Mouse (Mus musculus) spleen, postnatal 10 days (tissue): ENCODE results near the gene Fam217a.
"Not testable (repeated sequence)": the region's sequence is repeated elsewhere in the genome, so short reads cannot be mapped to it uniquely, and the experiment has no call there.

ENCODE experiments used
- DNase-seq, 2 experiments: peaks; one replicate each; pipeline ENCODE4 v3.0.0; 2021 to 2022; ENCODE audit warnings: low spot score in 2 of 2

The Fam217a gene

DNA sequence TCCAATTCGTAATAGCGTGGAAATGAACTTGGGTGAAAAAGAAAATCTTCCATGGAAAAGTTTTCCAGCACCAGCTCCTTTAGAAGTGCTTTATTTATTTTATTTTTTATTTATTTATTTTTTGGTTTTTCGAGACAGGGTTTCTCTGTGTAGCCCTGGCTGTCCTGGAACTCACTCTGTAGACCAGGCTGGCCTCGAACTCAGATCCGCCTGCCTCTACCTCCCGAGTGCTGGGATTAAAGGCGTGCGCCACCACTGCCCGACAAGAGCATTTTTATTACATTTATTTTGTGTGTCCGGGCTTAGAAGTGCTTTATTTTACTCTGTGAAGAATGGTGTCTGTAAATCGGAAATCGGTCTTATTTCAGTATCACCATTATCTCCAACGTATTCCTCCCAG is 49.4 kb downstream of the Fam217a start:
- peak; percentile 26 to 36 for DNase-seq

DNA sequence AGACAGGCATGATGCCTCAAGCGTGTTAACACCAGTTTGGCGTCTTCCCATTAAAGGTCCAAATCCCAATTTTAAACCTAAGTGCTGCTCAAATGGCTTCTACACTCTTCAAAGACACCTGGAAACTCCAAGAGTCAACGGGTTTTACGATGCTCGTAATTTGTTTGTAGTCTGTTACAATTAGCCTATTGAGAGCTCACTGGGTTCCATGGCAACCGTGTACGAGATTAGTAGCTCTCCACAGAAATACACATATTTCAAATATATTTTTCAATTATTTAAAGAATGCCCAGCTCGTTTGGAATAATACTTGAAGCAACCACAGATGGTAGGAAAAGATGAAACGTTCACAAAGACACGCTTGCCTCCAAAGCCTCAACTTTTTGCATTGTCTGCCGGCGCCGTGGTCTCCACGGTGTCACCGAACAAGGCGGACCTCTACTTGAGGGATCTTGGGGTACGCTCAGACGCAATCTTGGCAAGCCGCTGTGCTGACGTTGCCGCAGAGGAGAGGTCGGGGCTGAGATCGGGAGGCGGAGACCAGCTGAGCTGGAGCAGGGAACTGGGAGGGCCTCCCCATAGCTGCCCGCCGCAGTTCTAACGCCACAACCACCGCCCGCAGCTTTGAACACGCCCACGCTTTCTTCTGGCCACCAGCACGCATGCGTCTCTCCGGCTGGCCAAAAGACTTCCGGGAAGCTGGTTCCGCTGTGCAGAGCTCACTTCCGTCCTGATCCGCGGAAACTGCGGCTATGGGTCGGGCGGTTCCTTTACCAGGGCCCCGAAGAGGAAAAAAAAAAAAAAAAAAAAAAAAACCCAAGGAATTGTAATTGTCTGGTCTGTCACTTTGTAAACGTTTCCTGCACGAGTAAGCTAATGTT is 50.1 kb downstream of the Fam217a start:
- DNase-seq, result peak; percentile 81 to 94

DNA sequence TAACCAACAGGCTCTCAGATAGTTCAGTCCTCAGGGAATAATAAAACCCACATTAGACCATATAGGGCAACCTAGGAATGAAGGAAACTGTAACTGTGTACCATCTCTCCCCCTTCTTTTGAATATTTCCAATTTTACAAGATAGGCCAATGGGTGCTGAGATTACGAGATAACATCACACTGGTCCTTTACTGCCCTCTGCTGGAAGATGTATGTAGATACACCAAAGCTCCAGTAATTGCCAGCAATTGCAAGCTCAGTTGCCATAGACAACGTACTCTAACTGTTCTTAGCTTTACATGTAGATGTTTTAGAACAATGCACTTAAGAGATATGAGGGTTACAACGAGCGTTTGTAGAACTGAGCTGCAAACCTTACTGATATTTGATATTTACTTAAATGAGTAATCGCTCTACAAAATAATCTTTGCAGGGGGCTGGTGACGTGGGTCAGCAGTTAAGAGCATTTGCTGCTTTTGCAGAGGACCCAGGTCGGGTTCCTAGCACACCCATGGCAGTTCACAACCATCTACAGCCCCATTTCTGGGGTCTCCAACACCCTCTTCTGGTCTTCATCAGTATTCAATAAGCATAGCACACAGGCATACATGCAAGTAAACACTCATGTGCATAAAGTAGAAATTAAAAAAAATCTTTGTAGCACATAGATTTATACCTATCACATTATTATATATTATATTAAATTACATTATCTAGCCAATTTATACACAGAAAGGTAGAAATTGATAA is 59.5 kb downstream of the Fam217a start:
- DNase-seq, result peak in 1 of 2 experiments; percentile 29

DNA sequence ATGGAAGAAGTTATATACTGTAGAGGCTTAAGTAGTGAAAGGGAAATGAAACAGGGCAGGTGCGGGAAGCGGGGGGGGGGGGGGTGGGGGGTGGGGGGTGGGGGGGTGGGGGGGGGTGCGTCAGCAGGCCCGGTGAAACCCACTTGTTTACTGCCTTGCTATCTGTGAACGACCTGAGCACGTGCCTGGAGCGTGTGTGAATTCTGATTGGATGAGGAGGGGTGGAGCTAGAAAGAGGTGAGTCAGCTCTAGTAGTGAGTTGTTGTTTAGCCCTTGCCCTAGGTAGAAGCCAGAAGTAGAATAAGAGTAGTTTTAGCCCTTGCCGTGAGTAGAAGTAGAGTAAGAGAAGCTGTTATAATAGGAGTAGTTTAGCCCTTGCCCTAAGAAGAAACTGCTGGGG is 62.9 kb downstream of the Fam217a start:
- DNase-seq, result not testable (repeated sequence)
